Mouse (Mus musculus): ENCODE measurements at regions not wholly inside any gene's neighbourhood (a gene's known extent, or its start where the extent isn't known, plus 50 kb on each side); places are given as distances from the start of the nearest gene placed in this dataset.

GRCm38 (mm10) chr4:11893560-11894205, 87.4 kb downstream of the Gm10604 start:
- TF ChIP-seq GATA1 (IDR thresholded peaks at IDR 0.05; ENCODE audit: borderline replicate concordance, low read length) (no peak), FLI1 (IDR thresholded peaks at IDR 0.05; ENCODE audit: low read length) (no peak)
